Mouse (Mus musculus) brain, embryonic 14.5 days (tissue): ENCODE measurements at regions not wholly inside any gene's neighbourhood (a gene's known extent, or its start where the extent isn't known, plus 50 kb on each side); places are given as distances from the start of the nearest gene placed in this dataset.

Experiments
- CTCF ChIP-seq: fragments of 200-500 bp; IDR thresholded peaks from 2 replicates; pipeline ENCODE4 v1.5.1; 2012; ENCODE audit warnings: inconsistent platforms, mild to moderate bottlenecking, moderate library complexity, borderline replicate concordance; ENCODE audit not compliant: insufficient read depth, insufficient read length; ENCODE audit errors: extremely low read depth
- POLR2A ChIP-seq: fragments of 200-500 bp; IDR thresholded peaks from 2 replicates; pipeline ENCODE4 v1.6.1; 2012; ENCODE audit warnings: mild to moderate bottlenecking, inconsistent platforms, borderline replicate concordance; ENCODE audit not compliant: poor library complexity, insufficient read depth, insufficient read length, severe bottlenecking; ENCODE audit errors: extremely low read depth

- no peak for TF ChIP-seq CTCF
- no peak for TF ChIP-seq POLR2A
Observed at GRCm38 (mm10) chr4:87593644-87594043, 363.4 kb upstream of the Slc24a2 start.
